Mouse (Mus musculus): ENCODE results near the gene Tomm7. TPM values are rescaled to one million over a fixed set of nuclear protein-coding genes. Genes with fewer than 3 reads are reported as not detected.
A peak's percentile ranks its signal among the peaks of the same experiment; 100 is the strongest.
"Not testable (repeated sequence)": the region's sequence is repeated elsewhere in the genome, so short reads cannot be mapped to it uniquely, and the experiment has no call there.

Tomm7 gene
- total RNA-seq, 2 experiments from 2014 or later, result 48.3 to 51.0 TPM

DNA sequence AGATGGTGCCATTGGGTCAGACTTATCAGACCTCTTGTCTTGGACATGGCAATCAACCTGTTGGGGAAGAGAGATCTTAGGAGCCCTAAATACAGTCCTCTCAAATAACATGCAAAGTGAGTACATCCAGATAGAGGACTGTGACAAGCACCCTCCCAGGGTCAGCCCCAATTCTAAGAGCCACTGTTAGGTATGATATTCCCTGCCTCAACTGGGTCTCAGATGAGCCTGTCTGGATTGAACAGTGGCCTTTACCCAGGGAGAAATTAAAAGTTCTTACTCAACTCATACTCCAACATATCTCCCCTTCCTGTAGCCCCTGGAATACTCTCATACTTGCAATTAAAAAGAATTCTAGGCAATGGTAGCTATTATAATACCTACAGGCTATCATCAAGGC is 13.2 kb upstream of the Tomm7 start:
- intact Hi-C loops (cut with DNase I; ENCODE audit: low total_unique reads), result loop anchor here (10.0 kb wide), 1 partner anchor 218 kb away; no protein-coding TSS in a partner anchor

GRCm38 (mm10) chr5:23856164-23856563 is 12.2 kb upstream of the Tomm7 start:
- no peak for DNase-seq
- intact Hi-C loops (cut with DNase I; ENCODE audit: low total_unique reads), result loop anchor here (10.0 kb wide), 1 partner anchor 219 kb away; no protein-coding TSS in a partner anchor

More for the DNA sequence above, 13.2 kb upstream of the Tomm7 start:
- DNase-seq, result no peak

DNA sequence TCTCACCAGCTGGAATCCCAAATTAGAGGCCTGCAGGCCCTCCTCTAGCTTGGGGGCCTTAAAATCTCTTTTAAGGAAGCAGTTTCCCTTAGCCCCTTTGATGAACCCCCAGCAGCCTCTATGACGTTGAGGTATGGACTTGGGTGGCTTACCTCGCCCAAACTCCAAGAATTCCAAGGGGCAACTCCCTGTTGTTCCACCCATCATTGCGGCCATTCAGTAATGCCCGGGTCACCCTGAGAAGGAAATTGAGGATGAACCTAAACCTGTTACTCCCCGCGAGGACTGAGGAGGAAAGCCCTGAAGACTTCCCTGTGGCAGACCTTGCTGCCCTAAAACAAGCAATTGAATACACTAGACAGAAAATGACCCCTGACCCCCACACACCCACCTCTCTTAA is 11.5 kb upstream of the Tomm7 start:
- intact Hi-C loops (cut with DNase I; ENCODE audit: low total_unique reads), result loop anchor here (10.0 kb wide), 1 partner anchor 219 kb away; no protein-coding TSS in a partner anchor
- DNase-seq, result no peak

- DNase-seq, result not testable (repeated sequence)
- intact Hi-C loops (cut with DNase I; ENCODE audit: low total_unique reads), result loop anchor here (10.0 kb wide), 1 partner anchor 222 kb away; no protein-coding TSS in a partner anchor
Measured at GRCm38 (mm10) chr5:23852916-23853315, 9.0 kb upstream of the Tomm7 start.

GRCm38 (mm10) chr5:23851160-23851555 is 7.2 kb upstream of the Tomm7 start:
- not testable (repeated sequence) for DNase-seq
- intact Hi-C loops (cut with DNase I; ENCODE audit: low total_unique reads), result loop anchor here (10.0 kb wide), 1 partner anchor 224 kb away; no protein-coding TSS in a partner anchor

DNA sequence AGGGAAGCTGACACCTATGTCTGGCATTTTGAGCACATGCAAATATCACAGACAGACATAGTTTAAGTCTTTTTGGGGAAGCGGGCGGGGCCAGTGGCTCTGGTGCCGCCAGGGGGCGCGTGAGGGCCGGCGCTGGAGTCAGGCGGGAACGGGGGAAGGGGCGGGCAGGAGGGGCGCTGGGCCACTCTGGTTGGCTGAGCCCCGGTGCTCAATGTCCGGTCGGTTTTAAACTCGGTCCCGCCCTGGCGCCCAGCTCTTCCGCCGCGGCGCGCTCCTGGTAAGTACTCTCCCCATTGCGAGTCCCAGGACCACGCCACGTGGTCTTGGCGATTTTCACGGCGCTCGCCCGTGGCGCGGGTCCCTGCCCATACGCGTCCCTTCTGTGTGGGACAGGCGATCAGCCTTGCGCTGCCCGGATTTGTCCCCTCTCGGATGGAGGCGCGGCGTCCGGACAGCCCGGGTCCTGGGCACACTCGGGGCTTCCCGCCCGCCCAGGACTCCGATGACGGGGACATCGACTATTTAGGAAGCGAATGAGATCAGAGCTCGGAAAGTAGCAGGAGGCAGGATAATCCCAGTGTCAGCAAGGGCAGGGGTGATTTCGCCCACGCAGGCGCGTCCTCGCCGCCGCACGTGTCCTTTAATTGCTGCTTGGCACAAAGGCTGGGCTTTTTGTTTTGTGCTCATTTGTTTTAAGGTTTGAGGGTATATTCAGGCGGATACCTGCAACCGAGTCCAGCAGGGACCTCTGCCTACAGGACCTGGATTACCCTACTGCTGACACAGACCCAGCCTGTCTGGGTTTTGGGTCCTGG is 6.6 kb upstream of the Tomm7 start:
- peak; percentile 92 for DNase-seq
- intact Hi-C loops (cut with DNase I; ENCODE audit: low total_unique reads), result loop anchor here (10.0 kb wide), 1 partner anchor 224 kb away; no protein-coding TSS in a partner anchor

DNA sequence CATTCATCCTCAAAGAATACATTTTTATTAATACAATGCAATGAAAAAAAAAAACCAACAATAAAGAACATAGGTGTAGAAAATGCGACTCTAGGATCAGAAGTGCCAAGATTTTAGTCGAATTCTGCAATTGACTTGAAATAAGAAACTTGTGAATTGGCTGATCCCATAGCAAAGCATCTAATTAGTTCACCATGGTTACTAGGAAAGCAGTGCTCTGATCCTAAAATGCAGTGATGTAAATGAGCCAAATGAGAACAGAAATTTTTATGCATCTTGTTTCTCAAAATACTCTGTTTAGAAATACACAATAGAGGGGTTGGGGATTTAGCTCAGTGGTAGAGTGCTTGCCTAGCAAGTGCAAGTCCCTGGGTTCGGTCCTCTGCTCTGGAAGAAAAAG is 1.2 kb upstream of the Tomm7 start:
- intact Hi-C loops (cut with DNase I; ENCODE audit: low total_unique reads), result no loop called here
- DNase-seq, result no peak

DNA sequence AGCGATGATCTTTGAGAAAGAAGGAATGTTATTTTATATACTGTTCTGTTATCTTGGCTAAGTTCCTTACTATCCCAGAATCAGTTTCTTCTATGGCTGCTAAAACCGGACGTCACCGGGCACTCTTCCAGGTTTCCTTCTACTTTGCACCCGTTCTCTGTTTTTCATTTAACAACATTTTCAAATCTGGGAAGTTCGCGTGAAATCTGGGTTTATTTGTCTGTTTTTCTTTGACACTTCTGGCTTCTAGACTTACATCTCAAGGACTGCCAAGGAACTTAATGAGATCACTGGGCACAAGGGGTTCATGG is 525 bp upstream of the Tomm7 start:
- intact Hi-C loops (cut with DNase I; ENCODE audit: low total_unique reads), result no loop called here

GRCm38 (mm10) chr5:23838158-23838557 is 5.8 kb downstream of the Tomm7 start:
- intact Hi-C loops (cut with DNase I; ENCODE audit: low total_unique reads), result no loop called here

More for the DNA sequence above, 525 bp upstream of the Tomm7 start:
- DNase-seq, result peak; percentile 33

DNA sequence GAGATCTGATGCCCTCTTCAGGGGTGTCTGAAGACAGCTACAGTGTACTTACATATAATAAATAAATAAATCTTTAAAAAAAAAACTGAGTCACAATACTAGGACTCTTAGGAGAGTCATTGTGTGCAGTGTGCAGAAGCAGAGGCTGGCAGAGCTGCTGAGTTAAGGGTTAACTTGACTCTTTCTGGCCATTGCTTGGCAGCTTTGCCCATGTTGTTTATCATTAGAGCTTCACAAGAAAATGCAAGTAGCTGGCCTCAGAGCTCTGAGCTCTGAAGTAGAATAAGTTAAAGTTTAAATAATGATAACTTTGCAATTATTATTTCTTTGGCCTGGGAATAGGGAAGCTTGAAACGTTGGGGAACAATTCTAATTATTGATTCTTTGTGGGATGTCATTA is 8.3 kb downstream of the Tomm7 start:
- DNase-seq; intact Hi-C loops (cut with DNase I; ENCODE audit: low total_unique reads): not testable (repeated sequence)

More at GRCm38 (mm10) chr5:23838158-23838557, 5.8 kb downstream of the Tomm7 start:
- DNase-seq, result no peak

DNA sequence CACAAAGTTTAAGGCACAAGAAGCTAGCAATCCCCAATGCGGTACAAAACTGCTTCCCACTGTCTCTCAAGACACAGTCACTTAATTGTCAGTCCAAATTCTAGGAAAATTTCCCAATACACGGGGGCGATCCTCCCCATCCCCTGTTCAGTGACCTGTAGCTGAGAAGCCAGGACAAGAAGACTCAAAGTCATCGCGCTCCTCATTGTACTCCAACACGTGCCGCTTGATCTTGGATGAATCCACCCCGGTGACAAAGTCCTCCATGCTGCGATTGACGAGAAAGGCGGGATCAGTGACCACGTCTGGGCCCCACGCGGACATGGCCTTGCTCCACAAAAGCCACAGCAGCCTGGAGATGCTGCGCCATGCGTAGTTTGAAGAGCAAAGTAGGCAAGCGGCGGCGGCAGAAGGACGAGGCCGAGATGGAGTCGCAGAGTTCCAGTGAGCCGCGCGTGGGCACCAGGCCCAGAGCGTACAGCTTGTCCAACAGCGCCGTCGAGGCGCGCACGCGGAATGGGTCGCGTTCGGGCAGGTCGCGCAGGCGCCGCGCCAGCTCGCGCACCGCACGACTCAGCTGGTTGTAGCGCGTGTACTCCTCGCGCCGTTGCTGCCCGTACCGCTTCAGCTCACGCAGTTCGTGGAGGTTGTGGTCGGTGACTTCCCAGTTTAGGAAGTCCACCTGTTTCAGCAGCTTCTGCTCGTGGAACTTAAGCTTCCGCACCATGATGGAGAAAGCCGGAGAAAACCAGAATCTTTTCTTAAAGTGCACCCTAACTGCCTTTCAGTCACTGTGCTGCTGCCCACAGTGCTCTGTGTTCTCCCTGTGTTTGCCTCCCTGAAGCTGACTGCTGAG is 12.8 kb downstream of the Tomm7 start:
- peak; percentile 34 for DNase-seq
- intact Hi-C loops (cut with DNase I; ENCODE audit: low total_unique reads), result no loop called here

DNA sequence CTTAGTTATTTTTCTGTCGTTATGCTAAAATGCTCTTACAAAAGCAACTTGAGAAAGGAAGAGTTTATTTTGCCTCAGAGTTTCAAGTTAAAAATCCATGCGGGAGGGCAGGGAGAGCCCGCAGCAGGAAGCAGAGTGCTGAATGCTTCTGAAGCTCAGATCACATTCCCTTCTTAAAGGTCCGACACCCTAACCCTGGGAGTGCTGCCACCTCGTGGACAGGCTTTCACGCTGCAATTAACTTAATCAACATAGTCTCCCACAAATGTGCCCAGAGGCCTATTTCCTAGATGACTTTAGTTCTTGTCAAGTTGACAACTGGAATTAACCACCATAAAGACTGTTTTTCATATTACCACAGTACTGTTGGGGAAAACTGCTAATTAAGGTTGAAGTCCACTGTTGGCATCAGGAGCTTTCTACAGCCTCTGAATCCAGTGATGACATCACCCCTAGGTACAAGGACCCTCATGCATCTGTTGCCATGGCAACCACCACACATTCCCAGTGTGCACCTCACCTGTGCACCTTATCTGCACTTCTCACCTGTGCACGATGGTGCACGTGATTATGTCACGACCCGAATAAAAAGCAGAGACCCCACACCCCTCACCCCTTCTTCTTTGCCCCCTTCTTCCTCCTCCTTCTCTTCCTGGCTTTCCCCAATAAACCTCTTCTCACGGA is 17.5 kb downstream of the Tomm7 start:
- intact Hi-C loops (cut with DNase I; ENCODE audit: low total_unique reads), result no loop called here
- peak; percentile 76 for DNase-seq

- DNase-seq, result no peak
- intact Hi-C loops (cut with DNase I; ENCODE audit: low total_unique reads), result no loop called here
Measured at GRCm38 (mm10) chr5:23824171-23824733, 19.7 kb downstream of the Tomm7 start.

DNA sequence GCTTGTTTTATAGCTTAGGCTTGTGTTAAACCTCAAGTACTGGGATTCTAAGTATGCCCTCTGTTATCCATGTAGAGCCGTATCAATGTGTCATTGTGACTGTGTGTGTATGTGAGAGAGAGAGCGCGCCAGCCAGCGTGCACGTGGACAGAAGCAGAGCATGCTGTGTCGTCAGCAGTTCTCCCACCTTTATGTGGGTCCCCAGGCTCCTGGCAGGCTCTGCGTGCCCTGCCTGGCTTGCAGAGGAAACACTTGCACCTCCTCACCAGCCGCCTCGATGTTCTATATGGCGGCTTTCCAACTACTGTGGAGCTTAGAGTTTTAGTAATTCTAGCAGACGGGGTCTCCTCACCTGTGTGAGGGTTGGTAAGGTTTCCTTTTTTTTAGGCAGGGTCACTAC is 21.7 kb downstream of the Tomm7 start:
- DNase-seq, result no peak
- intact Hi-C loops (cut with DNase I; ENCODE audit: low total_unique reads), result no loop called here

GRCm38 (mm10) chr5:23816681-23817080 is 27.3 kb downstream of the Tomm7 start:
- intact Hi-C loops (cut with DNase I; ENCODE audit: low total_unique reads), result no loop called here
- DNase-seq, result peak; percentile 7

DNA sequence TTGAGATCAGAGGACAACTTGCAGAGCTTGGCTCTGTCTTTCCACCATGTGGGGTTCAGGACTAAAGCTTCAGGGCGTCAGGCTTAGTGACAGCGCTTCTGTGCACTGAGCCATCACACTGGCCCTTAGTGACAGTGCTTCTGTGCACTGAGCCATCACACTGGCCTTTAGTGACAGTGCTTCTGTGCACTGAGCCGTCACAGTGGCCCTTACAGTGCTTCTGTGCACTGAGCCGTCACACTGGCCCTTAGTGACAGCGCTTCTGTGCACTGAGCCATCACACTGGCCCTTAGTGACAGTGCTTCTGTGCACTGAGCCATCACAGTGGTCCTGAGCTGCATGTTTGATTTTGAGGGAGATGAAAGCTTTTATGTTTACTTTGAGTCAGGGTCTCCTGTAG is 29.1 kb downstream of the Tomm7 start:
- no peak for DNase-seq
- intact Hi-C loops (cut with DNase I; ENCODE audit: low total_unique reads), result no loop called here

DNA sequence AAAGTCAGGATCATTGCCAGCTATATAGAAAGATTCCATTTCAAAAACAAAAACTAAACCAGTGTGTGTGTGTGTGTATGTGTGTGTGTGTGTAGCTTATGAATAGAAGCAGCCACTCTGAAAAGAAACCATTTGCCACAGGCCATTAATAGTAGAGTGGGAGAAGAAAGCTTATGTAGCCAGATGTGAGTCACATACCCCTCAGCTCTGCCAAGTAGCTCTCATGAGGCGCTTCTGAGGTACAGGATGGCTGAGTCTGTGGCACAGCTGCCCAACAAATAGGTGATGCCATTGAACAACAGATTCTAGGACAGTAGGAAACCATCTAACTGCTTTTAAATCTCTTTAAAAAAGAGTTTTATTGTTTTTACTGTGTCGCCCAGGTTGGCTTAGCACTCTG is 51.2 kb downstream of the Tomm7 start:
- intact Hi-C loops (cut with DNase I; ENCODE audit: low total_unique reads), result no loop called here
- no peak for DNase-seq

GRCm38 (mm10) chr5:23789078-23789612 is 54.8 kb downstream of the Tomm7 start:
- DNase-seq, result no peak
- intact Hi-C loops (cut with DNase I; ENCODE audit: low total_unique reads), result no loop called here

All from gastrocnemius, postnatal 14 days (tissue).